Mouse (Mus musculus): ENCODE data around the gene Hist1h2ao. TPM values are rescaled to one million over a fixed set of nuclear protein-coding genes. Genes with fewer than 3 reads are reported as not detected.

Hist1h2ao gene
- polyA plus RNA-seq, 1 experiment from 2014 or later, result not detected

DNA sequence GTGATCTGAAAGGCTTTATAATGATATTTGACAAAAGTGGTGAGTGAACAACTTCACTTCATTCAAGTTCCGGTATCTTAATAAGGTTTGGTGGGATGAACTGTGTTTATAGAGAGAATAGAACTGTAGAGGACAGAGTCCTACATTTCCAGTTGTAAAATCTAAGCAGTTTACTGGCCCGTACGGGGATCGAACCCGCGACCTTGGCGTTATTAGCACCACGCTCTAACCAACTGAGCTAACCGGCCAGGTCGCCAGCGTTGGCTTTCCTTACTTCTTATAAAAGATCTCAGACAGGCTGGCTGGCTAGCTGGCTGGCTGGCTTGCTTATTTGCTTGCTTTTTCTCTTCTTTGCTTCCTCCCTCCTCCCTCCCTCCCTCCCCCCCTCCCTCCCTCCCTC lies 44.9 kb downstream of the Hist1h2ao start:
- Histone ChIP-seq H3K9me3 (ENCODE audit: control insufficient read depth, low read depth, low read length) (no peaks in the 10 kb centered on the region), H3K4me2 (replicated peaks; ENCODE audit: low read depth, low read length) (peak overlapping the region; percentile 53; the same call in 1 of the 2 replicates), H3K27me3 (ENCODE audit: control insufficient read depth, insufficient read depth, low read length) (no peaks in the 10 kb centered on the region), H3K9ac (replicated peaks; ENCODE audit: low read depth, low read length) (no peak overlapping the region), H3K36me3 (ENCODE audit: control insufficient read depth, insufficient read depth, low read length) (no peaks in the 10 kb centered on the region), H3K4me3 (ENCODE audit: low read depth, low read length) (peak overlapping the region; percentile 37), H3K27ac (ENCODE audit: low read length) (no peak overlapping the region), H3K4me1 (ENCODE audit: control insufficient read depth, insufficient read depth, low read length) (no peaks in the 10 kb centered on the region)
- WGBS, result 5% methylated on average over 11 of the region's 11 CpGs
- peak; percentile 69; the same call in 1 of the 2 replicates for ATAC-seq (ENCODE audit: insufficient number of reproducible peaks, insufficient read depth, low FRiP score, low read depth)

DNA sequence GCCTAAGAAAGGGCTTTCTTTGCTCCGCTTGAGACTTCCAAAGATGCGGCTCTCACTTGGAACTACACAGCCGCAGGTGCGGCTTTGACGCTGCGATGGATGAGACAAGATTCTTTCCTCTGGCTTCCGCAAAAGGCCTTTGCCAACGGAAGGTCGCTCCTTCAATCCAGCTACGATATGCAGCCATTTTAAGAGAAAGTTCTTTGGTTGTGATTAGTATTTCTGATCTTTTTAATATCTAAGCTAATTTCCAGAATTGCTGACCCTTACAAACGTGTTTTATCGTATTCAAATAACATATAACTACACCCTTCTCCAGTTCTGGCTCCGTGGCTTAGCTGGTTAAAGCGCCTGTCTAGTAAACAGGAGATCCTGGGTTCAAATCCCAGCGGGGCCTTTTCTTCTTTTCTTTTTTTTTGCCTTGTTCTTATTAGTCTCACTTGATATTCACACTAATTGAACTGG lies 45.5 kb downstream of the Hist1h2ao start:
- Histone ChIP-seq H3K4me2 (replicated peaks; ENCODE audit: low read depth, low read length) (peak overlapping the region; percentile 53), H3K4me1 (ENCODE audit: control insufficient read depth, insufficient read depth, low read length) (no peaks in the 10 kb centered on the region), H3K27me3 (ENCODE audit: control insufficient read depth, insufficient read depth, low read length) (no peaks in the 10 kb centered on the region), H3K9ac (replicated peaks; ENCODE audit: low read depth, low read length) (0 out of 2 replicates have a peak overlapping the region, but pooled peaks have one; percentile 14), H3K27ac (ENCODE audit: low read length) (no peak overlapping the region), H3K36me3 (ENCODE audit: control insufficient read depth, insufficient read depth, low read length) (no peaks in the 10 kb centered on the region), H3K4me3 (ENCODE audit: low read depth, low read length) (peak overlapping the region; percentile 37), H3K9me3 (ENCODE audit: control insufficient read depth, low read depth, low read length) (no peaks in the 10 kb centered on the region)
- ATAC-seq (ENCODE audit: insufficient number of reproducible peaks, insufficient read depth, low FRiP score, low read depth), result no peak
- WGBS, result 3% methylated on average over 15 of the region's 15 CpGs

Small RNA genes lying within 50 kb of the gene (microRNA-seq; reads per million reads assigned to microRNA genes)
- gene Gm19658 (not detected), gene Gm44346 (not detected), gene Gm44466 (not detected)

Other genes starting within 250 kb of the Hist1h2ao start
- gene Olfr1364, start 228.7 kb upstream of the Hist1h2ao start, polyA plus RNA-seq (2014; fragmentation: Nextera tagmentation; extraction: Ambion mirVana), result not detected in 2 replicates
- gene Olfr1362, start 196.4 kb upstream of the Hist1h2ao start, polyA plus RNA-seq (2014; fragmentation: Nextera tagmentation; extraction: Ambion mirVana), result not detected in 2 replicates
- not detected in 2 replicates for gene Olfr11, start 167.9 kb upstream of the Hist1h2ao start, polyA plus RNA-seq (2014; fragmentation: Nextera tagmentation; extraction: Ambion mirVana)
- not detected in 2 replicates for gene Olfr1361, start 147.1 kb upstream of the Hist1h2ao start, polyA plus RNA-seq (2014; fragmentation: Nextera tagmentation; extraction: Ambion mirVana)
- not detected in 2 replicates for gene Olfr1360, start 133.1 kb upstream of the Hist1h2ao start, polyA plus RNA-seq (2014; fragmentation: Nextera tagmentation; extraction: Ambion mirVana)
- not detected in 2 replicates for gene Olfr1359, start 112.4 kb upstream of the Hist1h2ao start, polyA plus RNA-seq (2014; fragmentation: Nextera tagmentation; extraction: Ambion mirVana)
- gene Hist1h2bl, start 94.3 kb upstream of the Hist1h2ao start, polyA plus RNA-seq (2014; fragmentation: Nextera tagmentation; extraction: Ambion mirVana), result 3.7 and 4.3 TPM in 2 replicates
- 8.8 and 36.0 TPM in 2 replicates for gene Hist1h2ai, start 94.0 kb upstream of the Hist1h2ao start, polyA plus RNA-seq (2014; fragmentation: Nextera tagmentation; extraction: Ambion mirVana)
- gene Hist1h3h, start 92.8 kb upstream of the Hist1h2ao start, polyA plus RNA-seq (2014; fragmentation: Nextera tagmentation; extraction: Ambion mirVana), result 9.0 and 13.1 TPM in 2 replicates
- 3.1 TPM in 2 replicates for gene Hist1h2bm, start 88.4 kb upstream of the Hist1h2ao start, polyA plus RNA-seq (2014; fragmentation: Nextera tagmentation; extraction: Ambion mirVana)
- 4.1 and 4.5 TPM in 2 replicates for gene Hist1h4j, start 75.4 kb upstream of the Hist1h2ao start, polyA plus RNA-seq (2014; fragmentation: Nextera tagmentation; extraction: Ambion mirVana)
- gene Hist1h4k, start 60.0 kb upstream of the Hist1h2ao start, polyA plus RNA-seq (2014; fragmentation: Nextera tagmentation; extraction: Ambion mirVana), result 10.9 and 13.1 TPM in 2 replicates
- gene Hist1h2ak, start 56.6 kb upstream of the Hist1h2ao start, polyA plus RNA-seq (2014; fragmentation: Nextera tagmentation; extraction: Ambion mirVana), result 10.1 and 13.3 TPM in 2 replicates
- gene Hist1h2bn, start 56.3 kb upstream of the Hist1h2ao start, polyA plus RNA-seq (2014; fragmentation: Nextera tagmentation; extraction: Ambion mirVana), result 3.1 and 5.0 TPM in 2 replicates
- 14.8 and 20.1 TPM in 2 replicates for gene Hist1h1b, start 29.8 kb upstream of the Hist1h2ao start, polyA plus RNA-seq (2014; fragmentation: Nextera tagmentation; extraction: Ambion mirVana)
- 166 and 187 TPM in 2 replicates for gene Hist1h3i, start 27.1 kb upstream of the Hist1h2ao start, polyA plus RNA-seq (2014; fragmentation: Nextera tagmentation; extraction: Ambion mirVana)
- gene Hist1h2an, start 23.2 kb upstream of the Hist1h2ao start, polyA plus RNA-seq (2014; fragmentation: Nextera tagmentation; extraction: Ambion mirVana), result 11.4 TPM in 1 of 2 replicates, not detected in the other
- 1.4 and 1.8 TPM in 2 replicates for gene Hist1h2bp, start 23.0 kb upstream of the Hist1h2ao start, polyA plus RNA-seq (2014; fragmentation: Nextera tagmentation; extraction: Ambion mirVana)
- gene Hist1h2bq, start 268 bp upstream of the Hist1h2ao start, polyA plus RNA-seq (2014; fragmentation: Nextera tagmentation; extraction: Ambion mirVana), result 17.5 and 19.7 TPM in 2 replicates
- gene Hist1h4m, start 1.3 kb downstream of the Hist1h2ao start, polyA plus RNA-seq (2014; fragmentation: Nextera tagmentation; extraction: Ambion mirVana), result not detected in 2 replicates
- gene Hist1h4n, start 21.7 kb downstream of the Hist1h2ao start, polyA plus RNA-seq (2014; fragmentation: Nextera tagmentation; extraction: Ambion mirVana), result 18.2 and 28.4 TPM in 2 replicates
- 3,565 and 4,516 TPM in 2 replicates for gene Hist1h2ap, start 23.0 kb downstream of the Hist1h2ao start, polyA plus RNA-seq (2014; fragmentation: Nextera tagmentation; extraction: Ambion mirVana)
- 24.3 and 25.5 TPM in 2 replicates for gene Hist1h2br, start 23.3 kb downstream of the Hist1h2ao start, polyA plus RNA-seq (2014; fragmentation: Nextera tagmentation; extraction: Ambion mirVana)
- 16.5 and 16.8 TPM in 2 replicates for gene Zfp184, start 134.6 kb downstream of the Hist1h2ao start, polyA plus RNA-seq (2014; fragmentation: Nextera tagmentation; extraction: Ambion mirVana)
- not detected in 2 replicates for gene Pom121l2, start 170.7 kb downstream of the Hist1h2ao start, polyA plus RNA-seq (2014; fragmentation: Nextera tagmentation; extraction: Ambion mirVana)
- gene Prss16, start 199.3 kb downstream of the Hist1h2ao start, polyA plus RNA-seq (2014; fragmentation: Nextera tagmentation; extraction: Ambion mirVana), result 0.15 and 0.75 TPM in 2 replicates
- 10.3 and 12.7 TPM in 2 replicates for gene Hist1h2ah, start 225.1 kb downstream of the Hist1h2ao start, polyA plus RNA-seq (2014; fragmentation: Nextera tagmentation; extraction: Ambion mirVana)
- gene Hist1h2bk, start 225.4 kb downstream of the Hist1h2ao start, polyA plus RNA-seq (2014; fragmentation: Nextera tagmentation; extraction: Ambion mirVana), result 7.0 and 7.5 TPM in 2 replicates
- 19.1 and 22.4 TPM in 2 replicates for gene Hist1h4i, start 230.9 kb downstream of the Hist1h2ao start, polyA plus RNA-seq (2014; fragmentation: Nextera tagmentation; extraction: Ambion mirVana)
- gene Hist1h2ag, start 232.5 kb downstream of the Hist1h2ao start, polyA plus RNA-seq (2014; fragmentation: Nextera tagmentation; extraction: Ambion mirVana), result 43.8 and 54.9 TPM in 2 replicates
- gene Hist1h2bj, start 232.7 kb downstream of the Hist1h2ao start, polyA plus RNA-seq (2014; fragmentation: Nextera tagmentation; extraction: Ambion mirVana), result 8.6 and 12.4 TPM in 2 replicates